Mouse (Mus musculus) bone marrow, adult 2 months (tissue): Measurements from ENCODE around the gene Acr. TPM values are rescaled to one million over a fixed set of nuclear protein-coding genes. Genes with fewer than 3 reads are reported as not detected.

Experiments
- H3K27ac ChIP-seq: fragments of 200-500 bp; 2 replicates; pipeline ENCODE4 v1.5.1; 2012; ENCODE audit warnings: low read depth, mild to moderate bottlenecking, control low read depth, inconsistent platforms, low read length; ENCODE audit not compliant: control insufficient read depth, poor library complexity, insufficient read depth
- H3K4me1 ChIP-seq: fragments of 200-500 bp; 2 replicates; pipeline ENCODE4 v1.6.1; 2011; ENCODE audit warnings: low read length; ENCODE audit not compliant: control insufficient read depth, insufficient read depth
- H3K4me3 ChIP-seq: fragments of 200-500 bp; replicated peaks from 2 replicates; pipeline ENCODE3; 2011; ENCODE audit warnings: mild to moderate bottlenecking, low read depth, low read length, control low read depth; ENCODE audit not compliant: control insufficient read depth
- CTCF ChIP-seq: fragments of 200-500 bp; IDR thresholded peaks from 2 replicates; pipeline ENCODE4 v1.5.1; 2011; ENCODE audit warnings: low read length, control low read depth; ENCODE audit not compliant: control insufficient read depth, insufficient read depth
- POLR2A ChIP-seq: fragments of 200-500 bp; IDR thresholded peaks from 2 replicates; pipeline ENCODE4 v1.6.1; 2011; ENCODE audit warnings: low read depth, mild to moderate bottlenecking, control low read depth, low read length, borderline replicate concordance; ENCODE audit not compliant: control insufficient read depth
- WGBS: fragments of 180-500 bp; shearing (Covaris S2); methylation state at CpG from one replicate; pipeline ENCODE4 v1.1.7; 2018; 5-methylcytosine and 5-hydroxymethylcytosine counted together
- polyA plus RNA-seq: library from polyadenylated mRNA; stranded (reverse); fragments of >200 nt; gene quantifications from 2 replicates; pipeline ENCODE4 v1.2.4, GENCODE M21; 2011; ENCODE audit warnings: low replicate concordance; ENCODE audit not compliant: missing spikeins, insufficient read depth, insufficient read length

Gene Acr
- polyA plus RNA-seq, 1 experiment: not detected

GRCm38 (mm10) chr15:89591317-89591716 lies 23.2 kb downstream of the Acr start:
- TF ChIP-seq POLR2A (no peak), CTCF (no peak)
- H3K4me3 ChIP-seq: peak overlapping the region; percentile 58
- 3% methylated on average over 30 of the region's 30 CpGs for WGBS

GRCm38 (mm10) chr15:89591723-89592455 lies 23.8 kb downstream of the Acr start, which contains the start of gene Rabl2:
Gene Rabl2, minus strand, starts transcription at chr15:89591923.
- TF ChIP-seq CTCF: no peak
- peak; percentile 63; the same call in 1 of the 2 replicates for TF ChIP-seq POLR2A
- Histone ChIP-seq H3K4me3 (peak within 1 kb of the TSS; percentile 58), H3K4me1 (no peaks in the 10 kb centered on the region), H3K27ac (no peak within 1 kb of the TSS)
- under 1% methylated on average over 35 of the region's 35 CpGs for WGBS

More at GRCm38 (mm10) chr15:89591317-89591716, 23.2 kb downstream of the Acr start:
- Histone ChIP-seq H3K27ac (no peak overlapping the region), H3K4me1 (no peaks in the 10 kb centered on the region)

GRCm38 (mm10) chr15:89592548-89592947 lies 24.4 kb downstream of the Acr start:
- Histone ChIP-seq H3K27ac (no peak overlapping the region), H3K4me3 (no peak overlapping the region), H3K4me1 (no peaks in the 10 kb centered on the region)
- WGBS: 54% methylated on average over 4 of the region's 4 CpGs
- TF ChIP-seq CTCF (no peak), POLR2A (no peak)

- H3K4me1 ChIP-seq: no peaks in the 10 kb centered on the region; the same call in 1 of the 2 replicates
- WGBS: 70% methylated on average over 12 of the region's 12 CpGs
- no peak overlapping the region for H3K4me3 ChIP-seq
- TF ChIP-seq POLR2A (no peak), CTCF (no peak)
- H3K27ac ChIP-seq: no peak overlapping the region
Measured at GRCm38 (mm10) chr15:89605822-89606570, 37.9 kb downstream of the Acr start.

- H3K27ac ChIP-seq: no peak overlapping the region
- no peaks in the 10 kb centered on the region; the same call in 1 of the 2 replicates for H3K4me1 ChIP-seq
- WGBS: 12% methylated on average over 8 of the region's 8 CpGs
- peak overlapping the region; percentile 60 for H3K4me3 ChIP-seq
- TF ChIP-seq CTCF: no peak
- no peak for TF ChIP-seq POLR2A
Measured at GRCm38 (mm10) chr15:89607480-89607879, 39.4 kb downstream of the Acr start.

GRCm38 (mm10) chr15:89607888-89608287 lies 39.8 kb downstream of the Acr start:
- Histone ChIP-seq H3K27ac (no peak overlapping the region), H3K4me3 (peak overlapping the region; percentile 60), H3K4me1 (no peaks in the 10 kb centered on the region; the same call in 1 of the 2 replicates)
- 4% methylated on average over 9 of the region's 9 CpGs for WGBS
- TF ChIP-seq CTCF: no peak
- TF ChIP-seq POLR2A: no peak

GRCm38 (mm10) chr15:89622312-89622958 lies 54.3 kb downstream of the Acr start:
- 78% methylated on average over 12 of the region's 12 CpGs for WGBS
- H3K4me3 ChIP-seq: no peak overlapping the region
- TF ChIP-seq CTCF (peak; percentile 57), POLR2A (no peak)
- H3K27ac ChIP-seq: no peak overlapping the region
- H3K4me1 ChIP-seq: no peaks in the 10 kb centered on the region
